Mouse (Mus musculus) kidney, adult 2 months (tissue): ENCODE data around the gene Rtp3.

Source experiments
- CTCF ChIP-seq: fragments of 200-500 bp; conservative IDR thresholded peaks from 2 replicates; pipeline ENCODE4 v1.5.1; 2011; ENCODE audit warnings: low read depth, mild to moderate bottlenecking, control low read depth, low read length, moderate library complexity, mixed read lengths; ENCODE audit not compliant: insufficient read depth, insufficient read length
- POLR2A ChIP-seq: fragments of 200-500 bp; IDR thresholded peaks from one replicate; pipeline ENCODE4 v1.6.1; 2011; ENCODE audit warnings: low read depth, low read length, control low read depth

DNA sequence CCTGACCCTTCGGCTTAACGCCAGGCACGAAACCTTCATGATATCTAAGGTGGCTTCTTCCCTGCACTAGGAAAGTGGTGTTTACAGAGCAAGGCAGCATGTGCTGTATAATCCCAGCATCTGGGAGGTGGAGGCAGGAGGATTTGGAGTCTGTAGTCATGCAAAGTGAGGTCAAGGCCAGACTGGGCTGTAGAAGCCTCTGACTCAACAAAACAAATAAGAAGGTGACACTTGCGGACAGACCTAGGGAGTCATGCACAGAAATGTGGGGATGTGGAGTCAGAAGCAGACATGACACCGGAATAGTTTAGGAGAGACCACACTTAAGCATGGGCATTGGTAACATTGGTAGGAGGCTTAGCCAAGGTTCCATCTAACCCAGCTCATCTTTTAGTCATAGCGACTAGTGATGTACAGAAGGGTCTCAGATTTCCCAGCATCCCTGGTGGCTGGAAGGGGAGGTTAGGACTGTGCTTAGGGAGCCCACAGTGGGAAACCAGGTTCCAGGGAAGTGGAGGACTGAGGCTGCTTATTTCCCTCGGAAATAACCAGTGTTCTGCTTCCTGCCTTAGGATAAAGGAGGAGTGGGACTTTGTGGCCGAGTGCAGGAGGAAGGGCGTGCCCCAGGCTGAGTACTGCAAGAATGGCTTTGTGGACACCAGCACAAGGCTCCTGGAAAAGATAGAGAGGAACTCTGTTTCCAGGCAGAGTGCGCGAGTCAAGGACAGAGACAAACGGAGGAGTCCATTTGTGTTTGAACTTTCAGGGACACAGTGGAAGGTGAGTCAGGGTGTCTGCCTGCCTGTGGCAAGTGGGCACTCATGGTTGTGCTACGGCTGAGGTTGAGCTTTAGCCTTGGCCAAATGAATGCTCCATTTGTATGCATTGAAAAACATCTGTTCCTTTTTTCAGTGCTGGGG is 29.9 kb downstream of the Rtp3 start:
- TF ChIP-seq CTCF: no peak
- TF ChIP-seq POLR2A: no peak
